Mouse (Mus musculus): ENCODE measurements around the gene Rnaset2a. TPM values are rescaled to one million over a fixed set of nuclear protein-coding genes. Genes with fewer than 3 reads are reported as not detected.
A peak's percentile ranks its signal among the peaks of the same experiment; 100 is the strongest.
"Not testable (repeated sequence)": the region's sequence is repeated elsewhere in the genome, so short reads cannot be mapped to it uniquely, and the experiment has no call there.

Gene Rnaset2a
- total RNA-seq, 2 experiments from 2014 or later, result 3.7 to 4.7 TPM

DNA sequence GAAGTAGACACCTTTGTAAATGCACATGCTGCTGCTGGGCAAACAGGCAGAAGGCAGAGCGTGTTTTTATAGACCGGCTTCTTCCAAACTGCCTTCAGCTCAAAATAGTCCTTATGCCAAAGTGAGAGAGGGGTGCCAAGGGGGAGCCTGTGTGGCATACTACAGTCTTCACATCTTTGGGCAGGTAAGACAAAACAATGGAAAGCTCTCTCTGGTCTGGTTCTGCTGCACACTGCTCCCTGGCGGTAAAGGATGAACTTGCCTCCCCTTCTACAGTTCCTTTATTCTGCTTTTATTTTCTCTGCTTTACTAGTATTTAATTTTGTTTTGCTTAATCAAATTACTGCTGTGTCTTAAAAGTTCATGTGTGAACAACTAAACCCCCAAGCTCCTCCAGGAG is 13.1 kb upstream of the Rnaset2a start:
- intact Hi-C loops (cut with DNase I); H3K27ac ChIP-seq; H3K4me3 ChIP-seq: not testable (repeated sequence)
- TF ChIP-seq CTCF (IDR thresholded peaks at IDR 0.05), result peak; percentile 54
- peak; percentile 37 to 39 for DNase-seq (ENCODE audit: extremely low spot score in 1 of 2, low spot score in 2 of 2)

DNA sequence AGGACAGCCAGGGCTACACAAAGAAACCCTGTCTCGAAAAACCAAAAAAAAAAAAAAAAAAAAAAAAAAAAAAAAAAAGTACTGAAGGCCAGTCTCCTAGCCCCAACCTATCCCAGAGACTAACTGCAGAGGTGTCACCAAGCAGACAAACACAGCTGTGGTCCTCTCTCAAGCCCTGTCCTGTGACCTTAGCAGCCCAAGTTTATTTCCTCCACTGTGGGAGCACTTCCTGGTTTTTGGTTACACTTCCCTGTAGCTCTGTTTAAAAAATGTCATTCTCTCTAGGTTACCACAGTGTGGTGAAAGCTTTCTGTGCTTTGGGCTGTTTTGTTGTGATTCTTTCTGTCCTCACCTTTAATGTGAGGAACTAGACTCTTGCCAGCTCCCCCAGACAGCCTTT is 10.7 kb upstream of the Rnaset2a start:
- H3K27ac ChIP-seq; intact Hi-C loops (cut with DNase I); DNase-seq (ENCODE audit: extremely low spot score in 1 of 2, low spot score in 2 of 2); H3K4me3 ChIP-seq: not testable (repeated sequence)

DNA sequence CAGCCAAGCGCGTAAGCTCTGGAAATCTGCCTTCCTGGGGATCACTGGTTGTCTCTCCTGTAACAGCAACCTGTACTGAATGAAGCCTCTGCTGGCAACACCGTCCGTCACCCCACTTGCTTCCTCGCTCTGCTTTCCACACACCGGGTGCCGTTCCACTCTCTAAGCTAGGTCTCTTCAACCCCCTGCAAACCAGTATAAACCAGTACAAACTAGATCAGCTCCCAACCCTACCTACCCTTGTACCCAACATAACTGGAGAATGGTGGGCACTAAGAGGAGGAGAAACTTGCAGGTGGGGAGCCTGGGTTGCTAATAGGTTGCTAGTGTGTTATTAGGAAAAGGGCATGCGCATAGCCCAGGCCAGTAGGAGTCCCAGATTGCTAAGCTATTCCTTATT is 8.1 kb upstream of the Rnaset2a start:
- H3K4me3 ChIP-seq; intact Hi-C loops (cut with DNase I); H3K27ac ChIP-seq; DNase-seq (ENCODE audit: extremely low spot score in 1 of 2, low spot score in 2 of 2): not testable (repeated sequence)

GRCm38 (mm10) chr17:8155010-8155409 is 7.1 kb upstream of the Rnaset2a start:
- H3K27ac ChIP-seq; DNase-seq (ENCODE audit: extremely low spot score in 1 of 2, low spot score in 2 of 2); intact Hi-C loops (cut with DNase I); H3K4me3 ChIP-seq: not testable (repeated sequence)

- intact Hi-C loops (cut with DNase I); H3K4me3 ChIP-seq; DNase-seq (ENCODE audit: extremely low spot score in 1 of 2, low spot score in 2 of 2); H3K27ac ChIP-seq: not testable (repeated sequence)
Measured at GRCm38 (mm10) chr17:8146931-8147330, 966 bp downstream of the Rnaset2a start.

DNA sequence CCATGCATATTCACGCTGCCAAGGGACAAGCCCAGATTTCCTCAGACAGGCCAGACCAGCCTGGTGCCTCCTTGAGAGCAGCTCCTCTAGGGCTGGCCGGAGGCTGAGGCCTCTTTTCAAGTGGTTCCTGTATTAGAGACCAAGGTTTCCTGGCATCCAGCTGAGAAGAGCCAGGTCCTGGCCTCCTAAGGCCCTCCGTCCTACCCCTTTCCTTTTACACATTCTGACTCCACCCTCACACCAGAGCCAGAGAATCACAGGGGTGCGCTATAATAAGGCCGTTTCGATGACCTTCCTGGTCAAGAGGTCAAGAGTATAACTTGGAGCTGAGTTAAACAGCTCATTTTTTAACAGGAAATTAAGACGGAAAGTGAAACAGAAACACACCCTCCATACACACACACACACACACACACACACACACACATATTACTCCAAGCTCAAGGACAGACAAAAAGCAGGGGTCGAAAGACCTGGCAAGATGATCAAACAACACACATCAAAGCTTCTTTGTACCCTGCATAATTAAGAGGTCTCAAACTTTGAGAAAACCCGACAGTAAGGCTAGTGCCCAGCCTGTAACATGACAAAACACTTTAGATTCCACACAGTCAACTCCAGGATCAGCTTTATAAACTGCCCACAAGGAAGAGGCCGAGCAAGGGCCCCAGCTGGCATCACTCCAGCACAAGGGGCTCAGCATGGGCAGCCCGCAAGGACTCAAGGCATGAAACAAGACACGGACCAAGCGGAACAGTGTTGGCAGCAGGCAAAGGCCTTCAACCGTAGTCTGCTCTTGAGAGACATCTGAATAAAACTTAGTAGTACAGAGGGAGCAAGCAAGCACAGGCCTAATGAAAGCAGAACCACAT is 3.9 kb downstream of the Rnaset2a start:
- DNase-seq (ENCODE audit: extremely low spot score in 1 of 2, low spot score in 2 of 2); intact Hi-C loops (cut with DNase I); H3K4me3 ChIP-seq; H3K27ac ChIP-seq: not testable (repeated sequence)

DNA sequence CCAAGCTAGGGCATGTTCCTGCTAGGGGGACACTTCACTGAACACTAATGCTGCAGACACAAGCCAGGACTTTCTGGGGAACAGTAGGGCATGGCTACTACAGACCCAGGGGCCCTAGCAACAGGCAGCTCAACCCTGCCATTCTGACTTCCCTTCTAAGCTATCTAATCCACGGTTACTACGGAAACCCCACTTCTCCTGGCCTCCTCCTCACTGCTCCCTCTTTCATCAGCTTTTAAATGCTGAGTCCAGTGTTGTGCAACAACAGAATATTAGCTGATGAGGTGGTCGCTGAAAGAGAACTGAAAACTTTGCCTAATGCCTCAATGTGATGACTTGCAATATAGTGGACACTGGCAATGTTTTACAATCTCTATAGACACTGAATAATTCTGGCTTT is 7.7 kb downstream of the Rnaset2a start:
- H3K4me3 ChIP-seq; DNase-seq (ENCODE audit: extremely low spot score in 1 of 2, low spot score in 2 of 2); intact Hi-C loops (cut with DNase I): not testable (repeated sequence)

DNA sequence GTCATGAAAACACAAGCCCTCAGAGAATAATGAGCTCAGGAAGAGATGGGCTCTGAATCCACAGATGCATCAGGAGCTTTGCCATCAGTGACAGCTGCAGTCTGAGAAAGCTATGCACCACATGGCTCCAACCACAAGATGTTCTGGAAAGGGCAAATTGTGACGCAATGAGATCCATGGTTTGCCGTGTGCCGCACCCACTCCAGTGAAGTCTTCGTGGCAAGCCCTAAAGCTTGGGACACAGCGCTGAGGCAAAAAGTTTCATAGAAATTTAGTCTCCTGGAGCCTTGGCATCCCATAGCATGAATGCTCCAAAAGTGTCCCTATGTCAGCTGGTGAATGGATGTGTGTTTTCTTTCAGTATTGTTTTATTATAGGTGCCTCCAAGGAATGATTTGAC is 9.8 kb downstream of the Rnaset2a start:
- H3K27ac ChIP-seq; intact Hi-C loops (cut with DNase I); DNase-seq (ENCODE audit: extremely low spot score in 1 of 2, low spot score in 2 of 2); H3K4me3 ChIP-seq: not testable (repeated sequence)

More for the DNA sequence above, 7.7 kb downstream of the Rnaset2a start:
- not testable (repeated sequence) for H3K27ac ChIP-seq

- intact Hi-C loops (cut with DNase I), result not testable (repeated sequence)
Measured at GRCm38 (mm10) chr17:8130849-8131248, 17.0 kb downstream of the Rnaset2a start.

DNA sequence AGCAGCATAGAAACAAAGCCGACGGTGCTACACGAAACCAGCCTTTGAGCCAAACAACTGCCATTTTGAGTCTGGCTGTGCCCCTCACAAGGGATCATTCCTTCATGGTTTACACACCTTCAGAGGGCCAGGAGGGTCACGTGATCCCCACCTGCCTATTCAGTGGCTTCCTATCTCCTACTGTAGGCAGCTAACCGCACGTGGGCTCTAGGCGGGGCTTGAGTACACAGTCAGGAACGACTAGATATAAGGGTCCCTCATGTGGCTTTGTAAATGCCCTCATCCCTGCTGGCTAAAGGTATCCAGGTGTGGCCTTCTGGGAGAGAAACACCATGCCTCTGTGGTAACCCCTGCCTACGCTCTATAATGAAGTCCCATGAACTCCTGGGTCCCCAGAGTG is 18.3 kb downstream of the Rnaset2a start:
- DNase-seq (ENCODE audit: extremely low spot score in 1 of 2, low spot score in 2 of 2); H3K27ac ChIP-seq; H3K4me3 ChIP-seq; intact Hi-C loops (cut with DNase I): not testable (repeated sequence)

More at GRCm38 (mm10) chr17:8130849-8131248, 17.0 kb downstream of the Rnaset2a start:
- H3K4me3 ChIP-seq; H3K27ac ChIP-seq; DNase-seq (ENCODE audit: extremely low spot score in 1 of 2, low spot score in 2 of 2): not testable (repeated sequence)

DNA sequence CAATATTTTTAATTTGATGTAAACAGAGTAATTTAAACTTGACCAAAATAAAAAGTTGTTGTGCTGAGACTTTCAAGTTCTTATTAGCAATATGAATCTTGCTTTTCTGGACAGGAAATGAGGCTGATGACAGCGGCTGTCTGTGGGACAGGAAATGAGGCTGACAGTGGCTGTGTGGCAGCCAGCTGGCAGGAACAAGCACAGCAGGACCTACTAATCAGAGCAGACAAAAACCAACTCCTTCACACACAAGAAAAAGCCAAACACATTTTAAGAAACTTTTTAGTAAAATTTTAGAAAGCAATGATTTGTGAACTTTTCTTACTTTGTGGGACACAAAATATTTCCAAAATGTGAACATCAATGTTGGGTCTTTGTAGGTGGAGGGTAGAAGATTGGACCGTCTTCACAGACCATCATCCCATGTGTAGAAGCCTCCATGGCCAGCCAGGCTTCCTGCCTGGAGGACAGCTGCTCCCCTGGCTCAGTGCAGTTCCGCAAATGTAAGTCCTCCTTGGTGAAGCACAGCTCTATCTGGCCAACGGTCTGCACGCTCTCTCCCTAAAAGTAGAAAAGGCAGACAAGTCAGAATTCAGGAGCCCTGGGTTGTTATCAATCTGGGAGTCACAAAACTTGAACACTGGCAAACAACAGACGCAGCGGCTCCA is 19.4 kb downstream of the Rnaset2a start:
- DNase-seq (ENCODE audit: extremely low spot score in 1 of 2, low spot score in 2 of 2); H3K27ac ChIP-seq; intact Hi-C loops (cut with DNase I); H3K4me3 ChIP-seq: not testable (repeated sequence)

DNA sequence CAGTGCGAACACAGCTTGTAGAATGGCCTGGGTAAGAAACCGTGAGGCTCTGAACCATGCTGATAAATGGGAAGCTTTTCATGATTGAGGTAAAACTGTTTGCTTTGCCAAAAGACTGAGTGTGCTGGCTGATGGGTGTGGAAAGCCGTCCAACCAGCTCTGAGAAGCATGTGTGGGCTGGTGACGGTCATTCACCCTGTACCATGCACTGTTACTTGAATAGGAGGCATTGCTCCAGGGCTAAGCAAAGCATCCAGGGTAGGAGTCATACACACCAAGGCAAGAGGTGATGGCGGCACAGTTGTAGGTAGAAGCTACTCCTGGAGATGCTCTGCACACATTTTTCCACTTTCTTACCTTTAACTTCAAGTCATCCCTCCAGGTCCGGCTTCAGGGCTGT is 23.3 kb downstream of the Rnaset2a start:
- H3K4me3 ChIP-seq; intact Hi-C loops (cut with DNase I); DNase-seq (ENCODE audit: extremely low spot score in 1 of 2, low spot score in 2 of 2); H3K27ac ChIP-seq: not testable (repeated sequence)

- H3K4me3 ChIP-seq; DNase-seq (ENCODE audit: extremely low spot score in 1 of 2, low spot score in 2 of 2); H3K27ac ChIP-seq; intact Hi-C loops (cut with DNase I): not testable (repeated sequence)
Measured at GRCm38 (mm10) chr17:8122974-8123373, 24.9 kb downstream of the Rnaset2a start.

DNA sequence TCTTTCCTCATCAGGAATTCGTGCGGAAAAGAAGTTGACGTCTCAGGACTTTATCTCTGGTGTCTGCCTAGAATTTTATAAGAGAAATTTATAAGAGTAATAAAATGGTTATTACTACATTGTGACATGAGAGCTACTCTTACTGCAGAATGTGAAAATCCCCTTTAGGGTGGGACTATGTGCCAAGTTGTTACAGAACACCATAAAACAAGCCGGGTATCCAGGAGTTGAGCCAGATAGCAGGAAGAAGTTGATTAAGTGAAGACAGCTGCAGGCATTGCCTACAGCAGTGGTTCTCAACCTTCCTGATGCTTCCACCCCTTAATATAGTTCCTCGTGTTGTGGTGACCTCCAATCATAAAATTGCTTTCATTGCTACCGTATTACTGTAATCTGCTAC is 31.0 kb downstream of the Rnaset2a start:
- intact Hi-C loops (cut with DNase I); H3K27ac ChIP-seq; DNase-seq (ENCODE audit: extremely low spot score in 1 of 2, low spot score in 2 of 2); H3K4me3 ChIP-seq: not testable (repeated sequence)

DNA sequence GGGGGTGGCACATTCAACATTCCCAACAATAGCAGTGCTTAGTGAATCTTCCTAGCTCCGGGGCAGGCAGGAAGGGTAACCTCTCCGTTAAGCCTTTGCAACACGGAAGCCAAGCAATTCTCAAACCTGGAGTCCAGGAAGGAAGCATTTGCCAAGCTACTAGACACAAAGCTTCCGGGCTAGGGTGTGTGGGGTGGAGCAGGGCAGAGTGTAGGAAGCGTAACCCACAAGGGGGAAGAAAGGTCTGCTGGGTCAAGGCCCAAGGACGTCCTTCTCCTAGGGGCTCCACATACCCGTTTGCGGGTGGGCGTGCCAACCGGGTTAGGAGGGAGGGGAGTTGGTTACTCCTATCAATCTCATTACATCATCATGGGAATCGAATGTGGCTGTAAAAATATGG is 31.5 kb downstream of the Rnaset2a start:
- intact Hi-C loops (cut with DNase I); H3K27ac ChIP-seq; DNase-seq (ENCODE audit: extremely low spot score in 1 of 2, low spot score in 2 of 2); H3K4me3 ChIP-seq: not testable (repeated sequence)

DNA sequence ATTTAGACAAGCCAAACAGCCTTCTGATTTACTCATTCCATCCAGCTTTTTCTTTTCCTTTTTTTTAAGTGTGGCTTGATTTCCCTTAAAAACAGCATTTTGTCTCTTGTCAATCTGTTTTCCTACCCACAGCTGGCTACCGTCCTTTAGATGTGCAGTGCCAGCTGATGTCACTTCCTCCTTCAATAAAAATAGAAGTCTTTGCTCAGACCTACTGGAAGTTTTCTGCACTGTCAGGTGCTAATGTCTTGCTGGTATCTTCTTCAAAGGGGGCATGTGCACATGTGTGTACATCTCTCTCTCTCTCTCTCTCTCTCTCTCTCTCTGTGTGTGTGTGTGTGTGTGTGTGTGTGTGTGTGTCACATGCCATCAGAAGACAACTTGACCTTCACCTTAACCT is 35.7 kb downstream of the Rnaset2a start:
- H3K4me3 ChIP-seq; H3K27ac ChIP-seq; intact Hi-C loops (cut with DNase I); DNase-seq (ENCODE audit: extremely low spot score in 1 of 2, low spot score in 2 of 2): not testable (repeated sequence)

GRCm38 (mm10) chr17:8101297-8101609 is 46.6 kb downstream of the Rnaset2a start:
- H3K27ac ChIP-seq; DNase-seq (ENCODE audit: extremely low spot score in 1 of 2, low spot score in 2 of 2); intact Hi-C loops (cut with DNase I); H3K4me3 ChIP-seq: not testable (repeated sequence)
